15 mouse cellular contexts compared by ENCODE assay signal in the genomic region with DNA sequence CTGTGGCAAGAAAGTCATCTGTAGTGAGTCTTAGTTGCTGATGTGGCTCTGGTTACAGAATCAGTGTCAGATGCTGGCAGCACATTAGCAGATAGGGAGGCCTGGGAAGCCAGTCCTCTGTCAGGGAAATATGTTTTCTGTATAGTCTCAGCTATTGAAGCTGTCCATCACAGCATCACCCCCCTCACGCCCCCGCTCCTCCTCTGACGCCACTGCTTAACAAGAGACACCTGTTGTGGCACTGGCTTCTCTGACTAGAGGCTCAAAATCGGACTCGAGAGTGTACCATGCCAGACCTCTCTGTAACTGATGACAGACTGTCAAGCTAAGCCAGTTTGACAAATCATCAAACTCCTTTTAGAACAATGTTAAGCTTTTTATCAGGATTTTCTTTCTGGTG.
DNase-seq lines count a peak whose midpoint lies in the region; ATAC-seq and TF ChIP-seq lines count a peak whose summit lies in the region.
"Had no signal": no experiment of that assay in that cellular context is flagged by ENCODE, and none has a peak within 500 bp of the region (broad histone marks: within the 10 kb centered on the region; RNA-seq: fewer than 3 reads in every experiment).

No protein-coding gene starts in this region.

- H3K27ac ChIP-seq in heart, adult 2 months, result no peak overlapping the region
- no peak overlapping the region for H3K27ac ChIP-seq in liver, postnatal 0 days (ENCODE audit: low read depth)
- no peak overlapping the region for H3K27ac ChIP-seq in stomach, embryonic 16.5 days (ENCODE audit: low read length)
- no peak overlapping the region for H3K27ac ChIP-seq in midbrain, embryonic 15.5 days
- H3K27ac ChIP-seq: intestine, embryonic 15.5 days had no signal

- no peak overlapping the region for H3K4me2 ChIP-seq in liver, postnatal 0 days (ENCODE audit: low read depth, low read length)
- H3K4me2 ChIP-seq in stomach, embryonic 16.5 days (ENCODE audit: low read depth, low read length), result no peak overlapping the region
- H3K4me2 ChIP-seq in midbrain, embryonic 15.5 days, result no peak overlapping the region
- H3K4me2 ChIP-seq: intestine, embryonic 15.5 days; liver, embryonic 11.5 days had no signal

- no peak for TF ChIP-seq POLR2A in heart, adult 2 months (IDR thresholded peaks at IDR 0.05; ENCODE audit: insufficient read depth, low read depth, low read length)

- H3K9ac ChIP-seq in heart, adult 2 months (ENCODE audit: low read depth, low read length), result no peak overlapping the region
- no peak overlapping the region for H3K9ac ChIP-seq in liver, postnatal 0 days (replicated peaks)
- H3K9ac ChIP-seq in stomach, embryonic 16.5 days (ENCODE audit: low read length), result no peak overlapping the region
- no peak overlapping the region for H3K9ac ChIP-seq in midbrain, embryonic 15.5 days
- H3K9ac ChIP-seq: intestine, embryonic 15.5 days had no signal

- intact Hi-C loops in heart, adult 2 months (cut with DNase I), result no loop called here

- no peak overlapping the region for H3K4me3 ChIP-seq in heart, adult 2 months
- H3K4me3 ChIP-seq in liver, postnatal 0 days (ENCODE audit: low read depth, low read length), result no peak overlapping the region
- H3K4me3 ChIP-seq in stomach, embryonic 16.5 days (replicated peaks; ENCODE audit: low read length), result no peak overlapping the region
- H3K4me3 ChIP-seq in midbrain, embryonic 15.5 days, result no peak overlapping the region
- H3K4me3 ChIP-seq: erythroblast, embryonic 14.5 days; intestine, embryonic 15.5 days had no signal

- WGBS in heart, adult 2 months, result 55% methylated on average over 5 of the region's 5 CpGs
- WGBS in liver, postnatal 0 days (ENCODE audit: insufficient replicate concordance), result 68% methylated on average over 5 of the region's 5 CpGs
- 34% methylated on average over 5 of the region's 5 CpGs for WGBS in stomach, embryonic 16.5 days
- 64% methylated on average over 5 of the region's 5 CpGs for WGBS in midbrain, embryonic 15.5 days

- no peaks in the 10 kb centered on the region for H3K9me3 ChIP-seq in liver, postnatal 0 days (ENCODE audit: low read length)
- no peaks in the 10 kb centered on the region for H3K9me3 ChIP-seq in stomach, embryonic 16.5 days (replicated peaks; ENCODE audit: control insufficient read depth, low read length)
- no peaks in the 10 kb centered on the region for H3K9me3 ChIP-seq in midbrain, embryonic 15.5 days
- H3K9me3 ChIP-seq: intestine, embryonic 15.5 days had no signal

- H3K36me3 ChIP-seq in heart, adult 2 months (ENCODE audit: control insufficient read depth, insufficient read depth, low read length), result no peaks in the 10 kb centered on the region
- H3K36me3 ChIP-seq in liver, postnatal 0 days (replicated peaks; ENCODE audit: insufficient read depth, low read length), result no peaks in the 10 kb centered on the region
- no peaks in the 10 kb centered on the region for H3K36me3 ChIP-seq in stomach, embryonic 16.5 days (ENCODE audit: control insufficient read depth, insufficient read depth, low read length)
- no peaks in the 10 kb centered on the region for H3K36me3 ChIP-seq in midbrain, embryonic 15.5 days (replicated peaks)
- H3K36me3 ChIP-seq: intestine, embryonic 15.5 days had no signal

- H3K27me3 ChIP-seq in heart, adult 2 months (ENCODE audit: control insufficient read depth, insufficient read depth, low read length), result no peaks in the 10 kb centered on the region
- H3K27me3 ChIP-seq in liver, postnatal 0 days (ENCODE audit: insufficient read depth, low read length), result no peaks in the 10 kb centered on the region
- H3K27me3 ChIP-seq in stomach, embryonic 16.5 days (ENCODE audit: control insufficient read depth, insufficient read depth, low read length), result no peaks in the 10 kb centered on the region
- no peaks in the 10 kb centered on the region for H3K27me3 ChIP-seq in midbrain, embryonic 15.5 days (replicated peaks)
- H3K27me3 ChIP-seq: intestine, embryonic 15.5 days had no signal

- no peaks in the 10 kb centered on the region for H3K79me2 ChIP-seq in heart, adult 2 months (replicated peaks; ENCODE audit: control insufficient read depth, insufficient read depth, low read length)

- no peak for ATAC-seq in liver, postnatal 0 days
- ATAC-seq in stomach, embryonic 16.5 days (ENCODE audit: insufficient read depth, low FRiP score), result peak; percentile 49; the same call in 1 of the 2 replicates
- ATAC-seq in midbrain, embryonic 15.5 days (replicated peaks), result no peak
- ATAC-seq: intestine, embryonic 15.5 days had no signal

- TF ChIP-seq EP300 in heart, adult 2 months (IDR thresholded peaks at IDR 0.05; ENCODE audit: insufficient read depth, low read depth, low read length), result no peak
- TF ChIP-seq EP300 in liver, postnatal 0 days (IDR thresholded peaks at IDR 0.05; ENCODE audit: low read depth), result no peak

- no peaks in the 10 kb centered on the region for H3K4me1 ChIP-seq in heart, adult 2 months (ENCODE audit: control insufficient read depth, insufficient read depth, low read length)
- no peaks in the 10 kb centered on the region for H3K4me1 ChIP-seq in liver, postnatal 0 days (ENCODE audit: insufficient read depth)
- H3K4me1 ChIP-seq in stomach, embryonic 16.5 days (ENCODE audit: control insufficient read depth, insufficient read depth, low read length), result peaks cover 13% of the 10 kb centered on the region
- peaks cover 10% of the 10 kb centered on the region for H3K4me1 ChIP-seq in midbrain, embryonic 15.5 days

- no peak for TF ChIP-seq CTCF in heart, adult 2 months (IDR thresholded peaks at IDR 0.05)
- TF ChIP-seq CTCF in liver, postnatal 0 days (IDR thresholded peaks at IDR 0.05; ENCODE audit: low read depth), result no peak

- DNase-seq in heart, adult 11 months, result peak; percentile 82
- DNase-seq in heart, adult 2 months, result no peak
- DNase-seq in liver, result peak; percentile 11
- no peak for DNase-seq in liver, postnatal 0 days
- DNase-seq in lung, adult 18-20 months, result peak; percentile 16 to 48
- no peak for DNase-seq in adrenal gland, postnatal 10 days
- DNase-seq: adrenal gland, adult 8-10 months; cerebellum, adult 18-20 months; gastrocnemius, postnatal 14 days; spleen, adult 18-20 months had no signal

Comparison
In these comparisons a context has a peak if more than half of its experiments do, and no peak if none do; other contexts are left out.
1. DNase-seq: peak in heart, adult 11 months (single experiment), liver (single experiment) and lung, adult 18-20 months (2 of 2); none in heart, adult 2 months (0 of 2), liver, postnatal 0 days (single experiment) and adrenal gland, postnatal 10 days (single experiment).